Mouse (Mus musculus) myocyte (in vitro differentiated cells): ENCODE data around the gene Dlg2.

Experiments used
- E2F4 ChIP-seq: IDR thresholded peaks from one replicate; pipeline ENCODE4 v1.6.1; 2011; ENCODE audit warnings: mild to moderate bottlenecking, control low read depth, moderate library complexity; ENCODE audit not compliant: insufficient read depth
- MAX ChIP-seq: IDR thresholded peaks from one replicate; pipeline ENCODE4 v1.6.1; 2011; ENCODE audit warnings: low read depth, mild to moderate bottlenecking, control low read depth
- MYOG ChIP-seq, 3 experiments: IDR thresholded peaks; one replicate each; pipeline ENCODE4 v1.6.1; 2011; ENCODE audit warnings: control low read depth in 2 of 3, low read depth in 2 of 3, mild to moderate bottlenecking in 2 of 3; ENCODE audit not compliant: insufficient read length in 2 of 3, control insufficient read depth in 1 of 3, insufficient read depth in 1 of 3
- POLR2A ChIP-seq: IDR thresholded peaks from one replicate; pipeline ENCODE4 v1.6.1; 2011; ENCODE audit warnings: low read depth, mild to moderate bottlenecking, control low read depth, moderate library complexity; ENCODE audit not compliant: insufficient read length
- POLR2AphosphoS2 ChIP-seq: IDR thresholded peaks from one replicate; pipeline ENCODE4 v1.6.1; 2011; ENCODE audit warnings: low read depth, control low read depth; ENCODE audit not compliant: insufficient read length
- SRF ChIP-seq: IDR thresholded peaks from one replicate; pipeline ENCODE4 v1.6.1; 2011; ENCODE audit warnings: low read depth; ENCODE audit not compliant: control insufficient read depth, insufficient read length
- TCF12 ChIP-seq: IDR thresholded peaks from one replicate; pipeline ENCODE4 v1.6.1; 2011; ENCODE audit warnings: mild to moderate bottlenecking, control low read depth; ENCODE audit not compliant: poor library complexity, insufficient read depth, severe bottlenecking
- TCF3 ChIP-seq: IDR thresholded peaks from one replicate; pipeline ENCODE4 v1.6.1; 2011; ENCODE audit warnings: low read depth, control low read depth; ENCODE audit not compliant: insufficient read length
- USF1 ChIP-seq: IDR thresholded peaks from one replicate; pipeline ENCODE4 v1.6.1; 2011; ENCODE audit warnings: low read depth, mild to moderate bottlenecking, control low read depth, moderate library complexity

DNA sequence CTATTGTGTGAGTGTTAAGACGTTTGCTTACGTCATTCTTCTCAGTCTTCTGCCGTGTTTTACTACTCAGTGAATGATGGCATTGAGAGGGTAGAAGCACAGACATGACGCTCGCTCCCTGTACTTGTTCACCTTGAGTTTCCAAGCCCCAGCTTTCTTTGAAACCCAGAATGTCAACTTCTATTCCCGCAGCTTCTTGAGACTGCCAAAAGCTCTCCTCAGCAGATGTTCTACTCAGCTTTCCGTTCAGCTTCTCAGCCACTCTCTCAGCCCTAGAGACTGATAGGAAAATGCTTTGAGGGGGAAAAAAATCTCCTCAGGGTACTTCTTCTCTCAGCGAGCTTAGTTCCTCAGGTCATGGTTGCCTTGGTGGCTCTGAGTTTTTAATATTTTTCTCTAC lies 470.6 kb downstream of the Dlg2 start:
- TF ChIP-seq E2F4 = no peak
- no peak for TF ChIP-seq POLR2A
- TF ChIP-seq POLR2AphosphoS2 = no peak
- no peak for TF ChIP-seq SRF
- TF ChIP-seq USF1 = no peak
- TF ChIP-seq TCF3 = no peak
- no peak for TF ChIP-seq TCF12
- TF ChIP-seq MAX = no peak
- no peak for TF ChIP-seq MYOG (IDR thresholded peaks at IDR 0.05; ENCODE audit: control insufficient read depth in 1 of 3, insufficient read depth in 1 of 3, insufficient read length in 2 of 3, low read depth in 2 of 3)
